Mouse (Mus musculus) G1E (cell line): Measurements from ENCODE around the gene Hoxb2. TPM values are rescaled to one million over a fixed set of nuclear protein-coding genes. Genes with fewer than 3 reads are reported as not detected.

Experiments
- ATAC-seq: 2 replicates; pipeline ENCODE4 v1.8.0; 2016; ENCODE audit warnings: mild to moderate bottlenecking; ENCODE audit not compliant: insufficient number of reproducible peaks, poor library complexity, low FRiP score, severe bottlenecking; ENCODE audit errors: extremely low read depth
- DNase-seq: peaks from one replicate; pipeline ENCODE4 v3.0.0; 2012; ENCODE audit warnings: low spot score
- H3K27me3 ChIP-seq: 2 replicates; pipeline ENCODE4 v1.6.1; 2012; ENCODE audit warnings: mild to moderate bottlenecking, low read length, inconsistent platforms; ENCODE audit not compliant: insufficient read depth
- H3K36me3 ChIP-seq: replicated peaks from 2 replicates; pipeline ENCODE3; 2012; ENCODE audit warnings: mild to moderate bottlenecking, inconsistent platforms
- H3K4me1 ChIP-seq: 2 replicates; pipeline ENCODE4 v1.6.1; 2012; ENCODE audit warnings: low read depth, low read length, inconsistent platforms, mixed read lengths; ENCODE audit not compliant: insufficient read depth
- H3K4me3 ChIP-seq: 2 replicates; pipeline ENCODE4 v1.5.1; 2012; ENCODE audit warnings: low read depth, mild to moderate bottlenecking, inconsistent platforms, low read length, moderate library complexity, mixed read lengths
- H3K9me3 ChIP-seq: replicated peaks from 2 replicates; pipeline ENCODE4 v1.6.1; 2012; ENCODE audit warnings: inconsistent platforms
- CTCF ChIP-seq: IDR thresholded peaks from 2 replicates; pipeline ENCODE4 v1.5.1; 2012; ENCODE audit warnings: low read depth, low read length, inconsistent platforms, mixed read lengths
- GATA1 ChIP-seq: IDR thresholded peaks from 2 replicates; pipeline ENCODE4 v1.6.1; 2012; ENCODE audit warnings: borderline replicate concordance, low read length, inconsistent platforms, mixed read lengths
- GATA2 ChIP-seq: IDR thresholded peaks from 2 replicates; pipeline ENCODE4 v1.6.1; 2012; ENCODE audit warnings: low read depth, low read length, inconsistent platforms, borderline replicate concordance
- POLR2AphosphoS5 ChIP-seq: IDR thresholded peaks from 2 replicates; pipeline ENCODE4 v1.6.1; 2012; ENCODE audit warnings: low read depth, low read length, inconsistent platforms; ENCODE audit not compliant: insufficient replicate concordance
- TAL1 ChIP-seq: conservative IDR thresholded peaks from 2 replicates; pipeline ENCODE4 v1.6.1; 2012; ENCODE audit warnings: low read depth, low read length, inconsistent platforms, mixed read lengths
- polyA plus RNA-seq: library from polyadenylated mRNA; stranded (reverse); fragments of >175 nt; gene quantifications from 2 replicates; pipeline ENCODE4 v1.2.3, GENCODE M21; 2012
- total RNA-seq, 2 experiments: library from RNA; stranded (forward) in 1 of 2; stranded (reverse) in 1 of 2; fragments of 200-1000 nt in 1 of 2; fragments of >200 nt in 1 of 2; fragmentation: Nextera tagmentation in 1 of 2; gene quantifications; 2 replicates each; pipeline ENCODE4 v1.2.3; 2014 to 2017

The Hoxb2 gene
- total and polyA plus RNA-seq, 3 experiments = 0.11 TPM; not detected in 2

GRCm38 (mm10) chr11:96372519-96372918, 22.2 kb downstream of the Hoxb2 start:
- peaks cover 31% of the 10 kb centered on the region for H3K27me3 ChIP-seq
- TF ChIP-seq GATA2 (no peak), CTCF (no peak), POLR2AphosphoS5 (no peak), GATA1 (no peak), TAL1 (no peak)
- DNase-seq (no peak), ATAC-seq (no peak)
- H3K4me1 ChIP-seq = no peaks in the 10 kb centered on the region
- H3K9me3 ChIP-seq = no peaks in the 10 kb centered on the region
- no peaks in the 10 kb centered on the region for H3K36me3 ChIP-seq
- H3K4me3 ChIP-seq = no peak overlapping the region

DNA sequence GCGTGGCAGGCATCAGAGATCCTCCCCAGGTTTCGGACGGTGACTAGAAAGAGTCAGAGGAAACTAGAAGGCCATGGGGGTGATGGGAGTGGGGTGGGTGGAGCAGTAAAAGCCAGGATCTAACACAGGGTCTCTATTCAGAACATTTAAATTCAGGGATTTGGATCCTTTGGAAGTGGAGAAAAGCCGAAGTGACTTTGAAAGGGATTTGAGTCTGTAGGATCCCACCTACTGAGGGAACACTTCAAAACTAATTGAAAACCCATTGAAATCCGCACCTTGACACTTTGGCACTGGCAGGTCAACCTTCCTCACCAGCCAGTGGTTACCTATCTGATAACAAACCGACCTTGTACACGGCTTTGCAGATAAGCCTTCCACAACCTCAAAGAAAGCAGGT, 24.5 kb downstream of the Hoxb2 start:
- Histone ChIP-seq H3K4me3 (no peak overlapping the region), H3K36me3 (no peaks in the 10 kb centered on the region), H3K9me3 (no peaks in the 10 kb centered on the region), H3K4me1 (no peaks in the 10 kb centered on the region), H3K27me3 (peaks cover 21% of the 10 kb centered on the region)
- ATAC-seq (no peak), DNase-seq (no peak)
- TF ChIP-seq CTCF (no peak), POLR2AphosphoS5 (no peak)

DNA sequence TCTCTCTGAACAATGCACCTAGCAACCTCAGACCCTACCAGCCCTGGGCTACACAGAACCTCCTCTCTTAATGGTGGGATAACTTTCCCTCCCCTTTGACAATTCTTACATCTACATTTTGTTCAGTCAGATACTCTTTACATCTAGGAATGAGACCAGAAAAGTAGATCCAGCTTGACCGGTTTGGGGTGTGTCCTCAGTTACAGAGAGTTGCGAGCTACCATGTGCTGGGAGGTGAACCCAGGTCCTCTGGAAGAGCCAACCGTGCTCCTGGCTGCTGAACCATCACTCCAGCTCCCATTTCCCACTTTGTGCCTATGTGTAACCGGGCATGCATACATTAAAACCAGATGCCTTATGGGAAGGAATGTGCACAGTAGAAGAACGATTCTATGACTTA, 33.1 kb downstream of the Hoxb2 start:
- H3K36me3 ChIP-seq = no peaks in the 10 kb centered on the region
- TF ChIP-seq GATA1 = no peak
- no peak for TF ChIP-seq GATA2
- TF ChIP-seq POLR2AphosphoS5 = no peak
- no peak for TF ChIP-seq TAL1
- no peak for TF ChIP-seq CTCF
- H3K27me3 ChIP-seq = no peaks in the 10 kb centered on the region; the same call in 1 of the 2 replicates
- no peak overlapping the region for H3K4me3 ChIP-seq
- H3K9me3 ChIP-seq = no peaks in the 10 kb centered on the region
- no peaks in the 10 kb centered on the region for H3K4me1 ChIP-seq
- no peak for DNase-seq
- no peak for ATAC-seq

- Histone ChIP-seq H3K9me3 (no peaks in the 10 kb centered on the region), H3K27me3 (no peaks in the 10 kb centered on the region; the same call in 1 of the 2 replicates), H3K4me3 (no peak overlapping the region), H3K4me1 (no peaks in the 10 kb centered on the region), H3K36me3 (no peaks in the 10 kb centered on the region)
- no peak for TF ChIP-seq POLR2AphosphoS5
- TF ChIP-seq CTCF = no peak
- TF ChIP-seq TAL1 = no peak
- ATAC-seq (no peak), DNase-seq (no peak)
These were observed 37.3 kb downstream of the Hoxb2 start for GRCm38 (mm10) chr11:96387635-96388034.

GRCm38 (mm10) chr11:96396772-96397626, 46.7 kb downstream of the Hoxb2 start:
- Histone ChIP-seq H3K4me1 (peaks cover 4% of the 10 kb centered on the region; the same call in 1 of the 2 replicates), H3K27me3 (peaks cover 16% of the 10 kb centered on the region), H3K9me3 (no peaks in the 10 kb centered on the region), H3K4me3 (no peak overlapping the region), H3K36me3 (no peaks in the 10 kb centered on the region)
- ATAC-seq (no peak), DNase-seq (no peak)
- TF ChIP-seq POLR2AphosphoS5 = no peak
- TF ChIP-seq GATA1 = no peak
- TF ChIP-seq TAL1 = no peak
- TF ChIP-seq GATA2 = no peak
- no peak for TF ChIP-seq CTCF

DNA sequence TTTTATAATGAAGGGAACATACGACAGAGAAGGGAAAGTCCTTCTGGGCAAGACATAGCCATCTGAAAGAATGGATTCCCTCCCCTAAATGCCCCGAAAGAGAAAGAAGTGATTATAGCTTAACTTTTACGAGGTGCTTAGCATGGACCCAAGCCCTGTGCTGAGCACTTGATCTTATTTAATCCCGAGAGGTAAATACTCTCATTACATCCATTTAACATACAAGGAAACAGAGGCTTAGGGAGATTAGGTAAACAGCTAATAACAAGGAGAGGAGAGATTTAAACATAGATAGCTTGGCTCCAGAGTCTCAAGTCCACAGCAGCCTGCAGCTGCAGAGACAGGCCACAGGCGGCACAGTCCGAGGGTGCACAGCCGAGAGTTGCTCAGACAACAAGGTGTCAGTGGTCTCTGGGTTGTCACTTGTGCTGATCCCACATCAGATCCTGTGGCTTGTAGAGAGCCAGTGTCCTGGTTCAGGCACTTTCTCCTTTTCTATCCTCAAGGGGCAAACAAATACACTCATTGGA, 47.5 kb downstream of the Hoxb2 start:
- H3K36me3 ChIP-seq = no peaks in the 10 kb centered on the region
- no peak for ATAC-seq
- H3K4me1 ChIP-seq = peaks cover 4% of the 10 kb centered on the region; the same call in 1 of the 2 replicates
- H3K27me3 ChIP-seq = peaks cover 16% of the 10 kb centered on the region
- no peaks in the 10 kb centered on the region for H3K9me3 ChIP-seq
- H3K4me3 ChIP-seq = no peak overlapping the region
- no peak for TF ChIP-seq TAL1
- TF ChIP-seq GATA1 = no peak
- TF ChIP-seq POLR2AphosphoS5 = no peak
- no peak for TF ChIP-seq GATA2
- no peak for TF ChIP-seq CTCF
- no peak for DNase-seq
